Mouse (Mus musculus) adrenal gland, adult 8-10 months (tissue): ENCODE results near the gene Adora2b. TPM values are rescaled to one million over a fixed set of nuclear protein-coding genes. Genes with fewer than 3 reads are reported as not detected.
A peak's percentile ranks its signal among the peaks of the same experiment; 100 is the strongest.

Source experiments
- DNase-seq: peaks from one replicate; pipeline ENCODE4 v3.0.0; 2022
- total RNA-seq, 4 experiments: library from RNA; stranded (reverse); gene quantifications; 2 replicates each; pipeline ENCODE4 v1.2.4; 2022

The Adora2b gene
- 1 to 10 TPM; 1.0 to 2.8 (median 1.2) TPM for total RNA-seq

GRCm38 (mm10) chr11:62248401-62249244 is at the start of gene Adora2b:
Adora2b (plus strand) TSS chr11:62248984.
- DNase-seq = peak; percentile 27

DNA sequence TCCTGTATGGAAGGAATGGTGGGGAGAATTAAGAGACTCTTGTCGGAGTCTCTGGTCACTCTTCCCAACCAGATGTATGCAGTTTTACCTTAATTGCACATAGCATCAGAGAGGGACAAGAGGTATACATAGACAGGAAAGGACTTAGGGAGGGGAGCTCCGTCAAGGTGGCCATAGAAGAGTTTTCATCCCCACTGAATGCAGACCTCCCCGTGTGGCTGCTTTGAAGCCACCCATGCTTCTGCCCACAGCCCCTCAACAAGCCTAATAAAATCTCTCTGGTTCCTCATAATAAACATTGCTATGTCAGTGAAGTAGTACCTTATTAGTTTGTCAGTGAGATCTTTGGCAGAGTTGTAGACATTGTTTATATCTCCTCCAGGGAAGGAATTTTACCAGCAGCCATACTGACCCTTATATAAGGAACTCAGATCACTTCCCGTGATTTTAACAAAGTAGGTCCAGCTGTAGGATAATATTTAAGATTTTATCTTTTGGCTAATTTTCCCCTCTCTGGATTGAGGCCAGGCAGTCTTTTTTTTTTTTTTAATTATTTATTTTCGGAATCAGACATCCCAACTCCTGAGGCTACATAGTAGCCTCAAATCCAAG is 47.8 kb upstream of the Adora2b start:
- DNase-seq = no peak

DNA sequence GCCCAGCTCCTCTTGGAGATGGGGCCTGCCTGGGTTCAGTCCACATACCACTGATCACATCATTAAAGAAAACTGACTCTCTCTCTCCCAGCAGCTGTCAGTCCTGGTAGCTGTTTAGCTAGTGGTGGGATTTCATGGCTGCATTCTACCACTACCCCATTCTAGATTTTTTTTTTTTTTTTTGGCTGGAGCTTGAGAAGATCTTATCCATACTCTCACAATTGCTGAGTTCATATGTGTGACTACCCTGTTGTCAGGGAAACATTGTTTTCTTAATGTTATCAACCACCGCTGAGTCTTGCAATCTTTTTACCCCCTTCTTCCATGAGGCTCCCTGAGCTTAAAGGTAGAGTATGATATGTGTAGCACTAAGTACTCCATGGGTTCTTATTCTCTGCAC is 46.1 kb upstream of the Adora2b start:
- no peak for DNase-seq

- no peak for DNase-seq
Observed at GRCm38 (mm10) chr11:62209111-62209510, 39.7 kb upstream of the Adora2b start.

- no peak for DNase-seq
Observed at GRCm38 (mm10) chr11:62209891-62210290, 38.9 kb upstream of the Adora2b start.

DNA sequence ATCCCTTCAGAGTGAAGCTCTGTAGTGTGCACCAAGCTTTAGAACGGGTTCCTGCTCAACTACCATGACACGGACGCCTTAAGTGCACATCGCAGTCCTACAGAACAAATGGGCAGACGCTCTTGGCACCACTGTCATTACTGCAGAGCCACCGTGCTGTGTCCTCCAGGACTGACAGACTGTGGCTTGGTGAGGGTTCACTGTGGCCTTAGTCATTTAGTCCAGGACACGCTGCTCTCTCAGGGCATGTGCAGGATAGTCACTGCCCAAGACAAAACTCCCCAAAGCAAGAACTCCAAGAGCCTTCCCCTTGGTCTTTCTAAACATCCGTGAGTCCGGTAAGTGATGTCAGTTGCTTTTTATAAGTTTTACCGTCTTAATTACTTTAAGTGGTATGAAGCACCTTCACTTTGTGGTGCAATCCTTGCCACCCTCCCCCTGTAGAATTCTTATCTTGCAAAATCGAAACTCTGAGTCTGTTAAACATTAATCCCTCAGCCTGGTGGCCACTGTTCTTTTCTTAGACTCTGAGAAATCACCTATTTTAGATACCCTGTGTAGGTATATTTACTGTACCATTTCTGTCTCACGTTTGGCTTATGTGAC is 35.3 kb upstream of the Adora2b start:
- no peak for DNase-seq

GRCm38 (mm10) chr11:62215107-62215506 is 33.7 kb upstream of the Adora2b start:
- DNase-seq = no peak

DNA sequence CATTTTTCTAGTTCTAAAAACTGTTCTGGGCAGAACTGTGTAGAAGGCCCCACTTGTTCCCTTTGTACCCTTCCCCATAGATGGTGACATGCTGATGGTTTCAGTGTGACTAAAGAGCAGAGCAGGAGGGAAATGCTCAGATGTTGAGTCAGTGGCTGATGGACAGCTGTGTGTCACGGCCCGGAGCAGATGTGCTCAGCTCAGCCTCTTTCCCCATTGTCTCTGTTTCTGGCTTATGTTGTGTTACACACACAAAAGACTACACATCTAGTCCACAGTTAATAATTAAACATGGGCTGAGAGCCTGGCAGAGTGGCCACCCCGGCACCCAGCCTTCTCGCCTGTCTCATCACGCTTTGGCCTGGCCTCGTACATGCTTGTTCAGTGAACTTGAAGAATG is 31.0 kb upstream of the Adora2b start:
- DNase-seq = no peak

- DNase-seq = no peak
Observed at GRCm38 (mm10) chr11:62220756-62221510, 27.9 kb upstream of the Adora2b start.

- no peak for DNase-seq
Observed at GRCm38 (mm10) chr11:62223416-62223815, 25.4 kb upstream of the Adora2b start.

DNA sequence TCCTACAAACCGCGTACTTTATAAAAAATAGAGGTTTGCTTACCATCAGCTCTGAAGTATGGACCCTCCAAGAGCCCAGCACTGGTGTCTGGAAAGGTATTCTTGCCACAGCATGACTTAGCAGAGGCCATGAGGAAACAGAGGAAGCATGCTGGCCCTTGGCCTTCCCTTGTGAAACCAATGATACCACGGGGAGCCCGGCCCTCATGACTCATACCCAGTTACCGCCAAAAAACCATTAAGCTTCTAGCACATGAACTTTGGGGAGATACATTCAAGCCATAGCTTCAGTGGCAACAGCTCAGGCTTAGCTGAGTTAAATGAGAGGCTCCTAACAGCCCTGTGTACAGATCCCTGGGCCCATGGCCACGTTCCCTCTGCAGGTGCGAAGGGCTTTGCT is 24.8 kb upstream of the Adora2b start:
- DNase-seq = no peak

- DNase-seq = no peak
Observed at GRCm38 (mm10) chr11:62224797-62225196, 24.0 kb upstream of the Adora2b start.

GRCm38 (mm10) chr11:62240631-62241261 is 8.0 kb upstream of the Adora2b start:
- no peak for DNase-seq

DNA sequence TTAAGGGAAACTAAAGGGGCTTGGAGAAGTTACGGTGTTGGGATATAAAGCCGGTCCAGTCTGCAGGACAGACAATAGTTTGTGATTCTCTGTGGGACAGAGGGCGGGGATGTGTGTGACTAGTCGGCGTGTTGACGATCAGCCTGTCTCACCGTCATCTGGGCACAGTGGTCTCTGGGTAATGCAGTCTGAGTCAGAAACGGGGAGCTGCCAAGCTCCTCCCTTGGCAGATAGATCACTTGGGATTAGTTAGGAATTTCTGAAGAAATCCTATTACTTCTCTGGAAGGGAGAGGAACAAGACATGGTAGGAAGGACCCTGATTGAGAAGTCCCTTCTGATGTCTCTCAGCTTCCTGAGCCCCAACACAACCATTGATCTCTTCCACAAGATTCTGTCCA is 4.9 kb upstream of the Adora2b start:
- DNase-seq = no peak

DNA sequence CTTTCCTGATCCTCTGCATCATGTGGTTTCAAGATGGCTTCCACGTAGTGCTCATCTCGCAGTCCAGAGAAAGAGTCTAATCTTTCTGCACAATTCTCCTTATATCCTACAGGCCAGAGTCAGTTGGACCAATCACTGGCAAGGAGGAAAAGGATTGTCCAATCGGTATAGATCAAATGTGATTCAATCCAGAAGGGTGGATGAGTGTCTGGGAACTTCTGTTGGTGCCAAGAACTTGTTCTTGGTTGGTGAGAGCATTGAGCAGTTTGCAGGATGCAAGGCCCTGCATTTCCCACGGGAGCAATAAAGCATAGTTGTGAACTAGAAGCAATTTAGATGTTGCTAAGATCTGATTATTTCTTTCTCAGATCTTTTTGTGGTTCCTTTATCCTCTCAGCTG is 4.3 kb upstream of the Adora2b start:
- DNase-seq = no peak

DNA sequence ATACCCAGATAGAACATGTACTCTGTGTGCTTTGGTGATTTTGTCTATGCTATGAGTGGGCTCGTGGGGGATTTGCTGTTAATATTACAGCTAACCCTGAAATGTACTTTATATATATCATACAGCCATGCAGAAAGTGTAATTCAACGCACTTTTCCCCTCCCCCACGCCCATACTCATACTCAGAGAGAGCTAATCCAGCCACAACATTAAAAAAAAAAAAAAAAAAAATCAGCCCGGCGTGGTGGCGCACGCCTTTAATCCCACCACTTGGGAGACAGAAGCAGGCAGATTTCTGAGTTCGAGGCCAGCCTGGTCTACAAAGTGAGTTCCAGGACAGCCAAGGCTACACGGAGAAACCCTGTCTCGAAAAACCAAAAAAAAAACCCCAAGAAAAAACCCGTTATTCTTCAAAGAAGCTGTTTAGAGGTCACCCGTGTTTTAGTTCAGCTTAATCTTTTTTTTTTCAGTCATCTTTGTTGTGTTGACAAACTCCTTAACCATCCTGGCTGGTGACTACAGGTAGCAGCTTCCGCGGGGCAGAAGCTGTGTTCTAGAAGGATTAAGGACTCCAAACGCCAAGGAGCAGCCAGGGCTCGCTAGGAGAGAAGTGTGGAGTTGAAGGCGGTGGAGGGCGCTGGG is 904 bp upstream of the Adora2b start:
- no peak for DNase-seq

DNA sequence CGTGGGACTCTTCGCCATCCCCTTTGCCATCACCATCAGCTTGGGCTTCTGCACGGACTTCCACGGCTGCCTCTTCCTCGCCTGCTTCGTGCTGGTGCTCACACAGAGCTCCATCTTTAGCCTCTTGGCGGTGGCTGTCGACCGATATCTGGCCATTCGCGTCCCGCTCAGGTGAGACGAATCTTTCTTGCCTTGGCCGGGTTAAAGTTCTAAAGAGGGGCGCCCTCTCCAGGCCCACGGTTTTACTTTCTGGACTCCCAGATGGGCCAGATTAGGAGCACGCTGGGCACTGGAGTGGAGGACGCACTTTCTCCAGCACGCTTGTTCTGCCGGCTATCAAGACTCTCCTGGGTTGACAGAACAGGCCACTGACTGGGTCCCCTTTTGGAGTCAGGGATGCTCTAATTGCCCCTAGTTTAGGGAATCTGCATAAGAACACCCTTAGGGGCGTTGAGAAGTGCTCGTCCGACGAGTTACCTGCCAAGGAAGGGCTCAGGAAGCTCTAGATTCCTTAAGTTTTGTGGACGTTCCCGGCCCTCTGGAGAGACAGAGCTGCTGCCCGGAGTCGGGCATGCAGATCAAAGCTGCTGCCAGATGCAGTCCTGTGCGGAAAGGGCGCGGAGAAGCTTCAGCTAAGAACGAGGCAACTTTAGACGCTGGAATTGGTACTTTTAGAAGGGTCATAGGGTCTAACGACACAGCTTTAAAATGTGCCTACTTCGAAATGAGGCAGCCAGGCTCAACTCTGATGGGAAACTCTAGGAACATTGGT is 668 bp downstream of the Adora2b start:
- no peak for DNase-seq

GRCm38 (mm10) chr11:62251047-62251446 is 2.3 kb downstream of the Adora2b start:
- no peak for DNase-seq

- DNase-seq = no peak
Observed at GRCm38 (mm10) chr11:62253380-62253779, 4.6 kb downstream of the Adora2b start.

DNA sequence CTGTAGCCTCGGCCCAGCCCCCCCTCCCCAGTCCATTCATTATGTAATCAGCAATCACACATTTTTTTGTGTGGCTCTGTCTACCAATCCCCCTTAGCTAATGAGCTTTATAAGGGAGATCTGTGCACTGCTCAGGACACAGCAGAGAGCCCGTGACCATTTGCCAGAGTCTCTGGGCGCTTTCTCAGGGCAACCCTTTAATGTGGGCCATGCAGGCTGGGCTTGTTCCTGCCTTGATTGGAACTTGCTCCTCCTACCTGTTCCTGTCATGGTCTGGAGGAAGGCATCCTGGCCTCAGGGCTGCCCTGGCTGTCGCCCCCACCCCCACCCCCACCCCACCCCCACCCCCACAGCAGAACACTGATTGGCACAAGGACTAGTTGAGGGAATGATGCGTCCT is 10.4 kb downstream of the Adora2b start:
- no peak for DNase-seq

DNA sequence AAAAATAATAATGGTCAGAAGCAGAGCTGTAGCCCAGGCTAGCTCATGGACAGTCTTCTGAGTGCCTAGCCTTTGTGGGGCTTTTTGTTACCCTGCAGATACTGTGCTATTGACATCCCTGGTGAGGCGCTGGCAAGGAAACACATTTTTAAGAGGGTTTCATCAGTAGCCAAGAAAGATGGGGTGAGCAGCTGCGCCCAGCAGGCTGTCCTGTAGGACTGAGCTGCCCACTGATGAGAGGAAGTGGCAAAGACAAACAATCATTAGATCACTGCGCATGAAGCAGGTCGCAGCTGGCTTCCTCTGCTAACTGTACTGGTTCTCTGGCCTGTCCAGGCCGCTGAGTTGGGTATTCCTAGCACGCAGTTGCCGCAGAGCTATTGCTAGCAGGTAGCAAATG is 14.8 kb downstream of the Adora2b start:
- no peak for DNase-seq
